Mouse (Mus musculus) B cell, adult 2 months (primary cell): ENCODE measurements around the gene Catsperg1.
"Not testable (repeated sequence)": the region's sequence is repeated elsewhere in the genome, so short reads cannot be mapped to it uniquely, and the experiment has no call there.

ENCODE experiments used
- DNase-seq, 2 experiments: peaks; one replicate each; pipeline ENCODE4 v3.0.0; 2022

Gene Catsperg1

GRCm38 (mm10) chr7:29213675-29214082, at the start of gene Catsperg1:
TSS of gene Catsperg1 (minus strand) at chr7:29214035.
- DNase-seq: no peak

GRCm38 (mm10) chr7:29262151-29262550, 48.3 kb upstream of the Catsperg1 start:
- no peak for DNase-seq

GRCm38 (mm10) chr7:29259781-29260730, 46.2 kb upstream of the Catsperg1 start:
- DNase-seq: no peak

- DNase-seq: no peak
Observed at GRCm38 (mm10) chr7:29257368-29257767, 43.5 kb upstream of the Catsperg1 start.

- DNase-seq: no peak
Observed at GRCm38 (mm10) chr7:29255875-29256274, 42.0 kb upstream of the Catsperg1 start.

GRCm38 (mm10) chr7:29253842-29254241, 40.0 kb upstream of the Catsperg1 start:
- DNase-seq: no peak

GRCm38 (mm10) chr7:29251166-29251565, 37.3 kb upstream of the Catsperg1 start:
- no peak for DNase-seq

- peak; percentile 27 to 34 for DNase-seq
Observed at GRCm38 (mm10) chr7:29248261-29248841, 34.5 kb upstream of the Catsperg1 start, which contains the start of gene 2200002D01Rik. TSS of gene 2200002D01Rik (minus strand) at chr7:29248466.

GRCm38 (mm10) chr7:29247706-29248105, 33.9 kb upstream of the Catsperg1 start:
- DNase-seq: no peak

- peak; percentile 89 to 90 for DNase-seq
Observed at GRCm38 (mm10) chr7:29247314-29247700, 33.5 kb upstream of the Catsperg1 start.

GRCm38 (mm10) chr7:29246619-29247313, 32.9 kb upstream of the Catsperg1 start:
- no peak for DNase-seq

GRCm38 (mm10) chr7:29246015-29246414, 32.2 kb upstream of the Catsperg1 start:
- DNase-seq: no peak

GRCm38 (mm10) chr7:29244732-29245416, 31.0 kb upstream of the Catsperg1 start:
- DNase-seq: peak; percentile 65 to 70

- DNase-seq: peak; percentile 98 to 99
Observed at GRCm38 (mm10) chr7:29238019-29238967, 24.5 kb upstream of the Catsperg1 start, which contains the start of gene Yif1b. TSS of gene Yif1b (plus strand) at chr7:29238329.

- DNase-seq: not testable (repeated sequence)
Observed at GRCm38 (mm10) chr7:29237596-29237995, 23.8 kb upstream of the Catsperg1 start.

- DNase-seq: no peak
Observed at GRCm38 (mm10) chr7:29236593-29236992, 22.8 kb upstream of the Catsperg1 start.

- peak; percentile 48 to 51 for DNase-seq
Observed at GRCm38 (mm10) chr7:29234661-29235060, 20.8 kb upstream of the Catsperg1 start.

GRCm38 (mm10) chr7:29233745-29234144, 19.9 kb upstream of the Catsperg1 start:
- no peak for DNase-seq

- DNase-seq: peak; percentile 34 to 43
Observed at GRCm38 (mm10) chr7:29232247-29233013, 18.6 kb upstream of the Catsperg1 start, which contains the start of gene Kcnk6. TSS of gene Kcnk6 (minus strand) at chr7:29232515.

- DNase-seq: no peak
Observed at GRCm38 (mm10) chr7:29231517-29231916, 17.7 kb upstream of the Catsperg1 start.
